Mouse (Mus musculus): Measurements from ENCODE around the gene Uqcrq. TPM values are rescaled to one million over a fixed set of nuclear protein-coding genes. Genes with fewer than 3 reads are reported as not detected.

Gene Uqcrq
- polyA plus RNA-seq, 1 experiment from 2014 or later: 1,453 TPM

GRCm38 (mm10) chr11:53463551-53464424, 33.2 kb upstream of the Uqcrq start:
- 18% methylated on average over 55 of the region's 55 CpGs for WGBS (ENCODE audit: insufficient replicate concordance)
- Histone ChIP-seq H3K27me3 (ENCODE audit: insufficient read depth, low read length) (peaks cover 34% of the 10 kb centered on the region), H3K4me2 (ENCODE audit: low read depth, low read length) (peak overlapping the region; percentile 58), H3K9ac (replicated peaks) (no peak overlapping the region), H3K4me3 (ENCODE audit: low read depth, low read length) (peak overlapping the region; percentile 25), H3K36me3 (replicated peaks; ENCODE audit: insufficient read depth, low read length) (no peaks in the 10 kb centered on the region; the same call in 1 of the 2 replicates), H3K9me3 (ENCODE audit: low read length) (no peaks in the 10 kb centered on the region), H3K27ac (ENCODE audit: low read depth) (no peak overlapping the region), H3K4me1 (ENCODE audit: insufficient read depth) (peaks cover 13% of the 10 kb centered on the region)
- DNase-seq (no peak), ATAC-seq (no peak)
- TF ChIP-seq CTCF (IDR thresholded peaks at IDR 0.05; ENCODE audit: low read depth): no peak
- TF ChIP-seq EP300 (IDR thresholded peaks at IDR 0.05; ENCODE audit: low read depth): no peak

GRCm38 (mm10) chr11:53461727-53462126, 31.1 kb upstream of the Uqcrq start:
- WGBS (ENCODE audit: insufficient replicate concordance): 35% methylated on average over 5 of the region's 5 CpGs
- peaks cover 13% of the 10 kb centered on the region for H3K4me1 ChIP-seq (ENCODE audit: insufficient read depth)
- H3K9ac ChIP-seq (replicated peaks): no peak overlapping the region; the same call in 1 of the 2 replicates
- no peak overlapping the region for H3K4me3 ChIP-seq (ENCODE audit: low read depth, low read length)
- no peaks in the 10 kb centered on the region for H3K9me3 ChIP-seq (ENCODE audit: low read length)
- peaks cover 46% of the 10 kb centered on the region for H3K27me3 ChIP-seq (ENCODE audit: insufficient read depth, low read length)
- peak overlapping the region; percentile 82 for H3K27ac ChIP-seq (ENCODE audit: low read depth)
- DNase-seq (peak; percentile 73), ATAC-seq (peak; percentile 66)
- peak overlapping the region; percentile 7; the same call in 1 of the 2 replicates for H3K4me2 ChIP-seq (ENCODE audit: low read depth, low read length)
- no peak for TF ChIP-seq CTCF (IDR thresholded peaks at IDR 0.05; ENCODE audit: low read depth)
- 0 out of 2 replicates have a peak, but pooled peaks have one; percentile 7 for TF ChIP-seq EP300 (IDR thresholded peaks at IDR 0.05; ENCODE audit: low read depth)
- no peaks in the 10 kb centered on the region; the same call in 1 of the 2 replicates for H3K36me3 ChIP-seq (replicated peaks; ENCODE audit: insufficient read depth, low read length)

- H3K9me3 ChIP-seq (ENCODE audit: low read length): no peaks in the 10 kb centered on the region
- DNase-seq: no peak
- WGBS (ENCODE audit: insufficient replicate concordance): 68% methylated on average over 3 of the region's 3 CpGs
- no peak overlapping the region for H3K27ac ChIP-seq (ENCODE audit: low read depth)
- H3K27me3 ChIP-seq (ENCODE audit: insufficient read depth, low read length): peaks cover 44% of the 10 kb centered on the region
- peaks cover 13% of the 10 kb centered on the region for H3K4me1 ChIP-seq (ENCODE audit: insufficient read depth)
- H3K9ac ChIP-seq (replicated peaks): no peak overlapping the region
- TF ChIP-seq EP300 (IDR thresholded peaks at IDR 0.05; ENCODE audit: low read depth): no peak
- TF ChIP-seq CTCF (IDR thresholded peaks at IDR 0.05; ENCODE audit: low read depth): no peak
- H3K36me3 ChIP-seq (replicated peaks; ENCODE audit: insufficient read depth, low read length): no peaks in the 10 kb centered on the region; the same call in 1 of the 2 replicates
- H3K4me2 ChIP-seq (ENCODE audit: low read depth, low read length): no peak overlapping the region
- no peak for ATAC-seq
- H3K4me3 ChIP-seq (ENCODE audit: low read depth, low read length): no peak overlapping the region
These were observed 29.6 kb upstream of the Uqcrq start for GRCm38 (mm10) chr11:53460192-53460591.

GRCm38 (mm10) chr11:53458996-53459395, 28.4 kb upstream of the Uqcrq start:
- Histone ChIP-seq H3K4me3 (ENCODE audit: low read depth, low read length) (no peak overlapping the region), H3K27ac (ENCODE audit: low read depth) (no peak overlapping the region), H3K4me2 (ENCODE audit: low read depth, low read length) (no peak overlapping the region), H3K4me1 (ENCODE audit: insufficient read depth) (peaks cover 13% of the 10 kb centered on the region), H3K27me3 (ENCODE audit: insufficient read depth, low read length) (peaks cover 32% of the 10 kb centered on the region), H3K9me3 (ENCODE audit: low read length) (no peaks in the 10 kb centered on the region), H3K9ac (replicated peaks) (no peak overlapping the region), H3K36me3 (replicated peaks; ENCODE audit: insufficient read depth, low read length) (no peaks in the 10 kb centered on the region; the same call in 1 of the 2 replicates)
- WGBS (ENCODE audit: insufficient replicate concordance): 65% methylated on average over 3 of the region's 3 CpGs
- DNase-seq (no peak), ATAC-seq (no peak)
- TF ChIP-seq EP300 (IDR thresholded peaks at IDR 0.05; ENCODE audit: low read depth) (no peak), CTCF (IDR thresholded peaks at IDR 0.05; ENCODE audit: low read depth) (no peak)

- DNase-seq: peak; percentile 37
- Histone ChIP-seq H3K27ac (ENCODE audit: low read depth) (peak overlapping the region; percentile 89), H3K27me3 (ENCODE audit: insufficient read depth, low read length) (peaks cover 16% of the 10 kb centered on the region), H3K36me3 (replicated peaks; ENCODE audit: insufficient read depth, low read length) (no peaks in the 10 kb centered on the region), H3K9me3 (ENCODE audit: low read length) (no peaks in the 10 kb centered on the region), H3K4me1 (ENCODE audit: insufficient read depth) (peaks cover 5% of the 10 kb centered on the region; the same call in 1 of the 2 replicates), H3K4me3 (ENCODE audit: low read depth, low read length) (peak overlapping the region; percentile 60), H3K9ac (replicated peaks) (peak overlapping the region; percentile 67), H3K4me2 (ENCODE audit: low read depth, low read length) (peak overlapping the region; percentile 80)
- TF ChIP-seq EP300 (IDR thresholded peaks at IDR 0.05; ENCODE audit: low read depth) (no peak), CTCF (IDR thresholded peaks at IDR 0.05; ENCODE audit: low read depth) (peak; percentile 47)
- WGBS (ENCODE audit: insufficient replicate concordance): 15% methylated on average over 29 of the region's 29 CpGs
- ATAC-seq: peak; percentile 67
These were observed 26.8 kb upstream of the Uqcrq start for GRCm38 (mm10) chr11:53457372-53457954.

Data from liver, postnatal 0 days (tissue).